Mouse (Mus musculus): ENCODE results near the gene Ampd2.

Gene Ampd2

GRCm38 (mm10) chr3:108086470-108086979 is at the start of gene Ampd2:
Ampd2 (minus strand) TSS chr3:108086651.
- peak; percentile 66 for DNase-seq

GRCm38 (mm10) chr3:108134701-108135100 is 48.2 kb upstream of the Ampd2 start:
- DNase-seq = no peak

GRCm38 (mm10) chr3:108132484-108132883 is 46.0 kb upstream of the Ampd2 start:
- DNase-seq = no peak

- no peak for DNase-seq
Observed at GRCm38 (mm10) chr3:108131821-108132220, 45.4 kb upstream of the Ampd2 start.

GRCm38 (mm10) chr3:108131216-108131615 is 44.8 kb upstream of the Ampd2 start:
- no peak for DNase-seq

GRCm38 (mm10) chr3:108129804-108130203 is 43.4 kb upstream of the Ampd2 start:
- no peak for DNase-seq

GRCm38 (mm10) chr3:108129367-108129766 is 42.9 kb upstream of the Ampd2 start:
- no peak for DNase-seq

GRCm38 (mm10) chr3:108128520-108128919 is 42.1 kb upstream of the Ampd2 start:
- DNase-seq = no peak

GRCm38 (mm10) chr3:108126327-108126726 is 39.9 kb upstream of the Ampd2 start:
- DNase-seq = no peak

GRCm38 (mm10) chr3:108124131-108124530 is 37.7 kb upstream of the Ampd2 start:
- no peak for DNase-seq

- no peak for DNase-seq
Observed at GRCm38 (mm10) chr3:108123242-108123641, 36.8 kb upstream of the Ampd2 start.

GRCm38 (mm10) chr3:108121101-108121500 is 34.6 kb upstream of the Ampd2 start:
- no peak for DNase-seq

GRCm38 (mm10) chr3:108117465-108117864 is 31.0 kb upstream of the Ampd2 start:
- no peak for DNase-seq

- no peak for DNase-seq
Observed at GRCm38 (mm10) chr3:108113591-108114289, 27.3 kb upstream of the Ampd2 start.

GRCm38 (mm10) chr3:108112666-108113065 is 26.2 kb upstream of the Ampd2 start:
- DNase-seq = no peak

GRCm38 (mm10) chr3:108112246-108112645 is 25.8 kb upstream of the Ampd2 start:
- DNase-seq = no peak

- DNase-seq = no peak
Observed at GRCm38 (mm10) chr3:108111320-108111719, 24.9 kb upstream of the Ampd2 start.

GRCm38 (mm10) chr3:108105281-108105680 is 18.8 kb upstream of the Ampd2 start:
- DNase-seq = no peak

- DNase-seq = no peak
Observed at GRCm38 (mm10) chr3:108102075-108102474, 15.6 kb upstream of the Ampd2 start.

- no peak for DNase-seq
Observed at GRCm38 (mm10) chr3:108101594-108101993, 15.1 kb upstream of the Ampd2 start.

GRCm38 (mm10) chr3:108098316-108098715 is 11.9 kb upstream of the Ampd2 start:
- DNase-seq = no peak

- DNase-seq = no peak
Observed at GRCm38 (mm10) chr3:108097656-108098055, 11.2 kb upstream of the Ampd2 start.

GRCm38 (mm10) chr3:108096726-108097125 is 10.3 kb upstream of the Ampd2 start:
- no peak for DNase-seq

GRCm38 (mm10) chr3:108096226-108096625 is 9.8 kb upstream of the Ampd2 start:
- no peak for DNase-seq
